Mouse (Mus musculus) urinary bladder, postnatal 10 days (tissue): ENCODE results near the gene Ooep.
"Not testable (repeated sequence)": the region's sequence is repeated elsewhere in the genome, so short reads cannot be mapped to it uniquely, and the experiment has no call there.

Experiments used
- DNase-seq: peaks from one replicate; pipeline ENCODE4 v3.0.0; 2022; ENCODE audit warnings: low spot score

The Ooep gene

DNA sequence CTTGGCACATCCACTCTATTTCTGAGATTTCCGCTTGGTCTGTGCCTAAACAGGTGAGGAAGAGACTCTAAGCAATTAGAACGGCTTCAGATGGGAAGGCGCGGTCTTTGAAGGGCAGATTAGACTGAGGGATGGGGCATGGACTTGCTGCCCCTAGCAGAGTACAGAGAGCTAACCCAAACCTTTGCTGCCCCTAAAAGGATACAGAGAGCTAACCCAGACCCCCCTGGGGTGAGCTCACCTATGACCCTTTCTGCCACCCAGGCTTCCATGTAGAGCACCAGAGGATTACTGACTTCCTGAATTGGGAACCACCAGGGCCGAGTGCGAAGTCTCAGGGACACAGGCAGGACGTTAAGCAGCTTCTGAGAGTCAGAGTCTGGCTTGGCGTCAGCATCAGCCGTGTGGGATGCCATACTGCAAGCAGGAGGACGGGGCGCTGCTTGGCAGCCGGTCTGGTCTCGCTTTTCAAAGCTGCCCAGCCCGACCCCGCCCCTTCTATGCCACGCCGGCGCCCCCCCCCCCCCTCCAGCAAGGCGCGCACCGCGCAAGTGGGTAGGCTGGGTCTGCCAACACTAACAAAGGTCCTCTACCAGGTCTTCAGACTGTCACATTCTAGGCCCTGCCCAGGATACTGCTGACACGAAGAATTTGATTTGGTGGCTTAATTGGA, at the start of gene Ooep:
Gene Ooep, minus strand, starts transcription at position 613 of the 673 bp plus-strand sequence.
- no peak for DNase-seq

DNA sequence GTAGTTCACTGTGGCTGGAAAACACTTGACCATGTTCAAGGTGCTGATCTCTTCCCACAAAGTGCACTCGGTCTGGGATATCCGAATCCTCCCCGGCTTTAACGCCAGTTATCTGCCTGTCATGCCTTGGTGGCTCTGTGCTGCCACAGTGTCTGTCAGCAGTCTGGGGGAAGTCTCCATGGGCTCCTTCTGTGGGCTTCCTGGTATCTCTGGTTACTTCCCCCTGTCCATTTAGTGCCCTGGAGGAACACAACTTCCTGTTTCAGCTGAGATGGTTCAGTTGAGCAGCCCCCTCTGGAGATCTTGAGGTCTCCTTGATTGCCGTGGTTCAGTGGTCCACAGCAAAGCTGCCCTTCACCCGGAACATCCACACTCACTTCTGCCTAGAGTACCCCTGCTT, 49.7 kb upstream of the Ooep start:
- DNase-seq: no peak

DNA sequence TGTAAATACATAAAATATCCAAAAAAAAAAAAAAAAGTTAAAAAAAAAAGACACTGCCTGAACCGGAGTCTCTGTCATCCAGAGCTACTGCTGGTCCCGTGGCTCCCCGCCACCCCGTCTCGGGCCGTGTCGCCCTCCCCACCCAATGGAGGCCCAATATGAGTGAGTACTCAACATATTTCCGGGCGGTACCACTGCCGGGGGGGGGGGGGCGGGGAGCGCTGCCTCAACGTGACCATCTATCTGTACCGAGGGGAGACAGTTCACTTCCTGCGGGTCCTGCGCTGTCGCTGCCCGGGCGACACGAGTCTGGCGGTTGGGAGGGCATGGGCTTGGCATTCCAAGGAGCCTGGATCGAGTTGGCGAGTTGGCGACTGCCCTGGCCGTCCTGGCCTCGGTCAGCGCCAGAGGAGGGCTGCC, 48.8 kb upstream of the Ooep start:
- DNase-seq: no peak

DNA sequence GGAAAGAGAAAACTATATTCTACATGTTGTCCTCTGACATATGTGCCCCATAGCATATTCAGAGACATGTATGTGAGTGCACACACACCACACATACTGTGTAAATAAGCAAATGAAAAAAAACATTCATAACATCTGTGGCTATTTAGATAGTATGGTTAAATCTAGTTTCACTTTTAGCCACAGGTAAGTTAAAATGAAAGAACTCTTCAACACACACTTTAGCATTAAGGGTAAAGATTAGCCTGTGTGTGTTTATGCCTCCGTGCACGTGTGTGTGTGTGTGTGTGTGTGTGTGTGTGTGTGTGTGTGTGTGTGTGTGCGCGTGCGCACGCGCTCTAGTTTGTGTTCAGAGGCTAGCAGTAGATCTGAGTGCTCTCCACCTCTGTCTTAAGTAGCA, 23.1 kb upstream of the Ooep start:
- DNase-seq: no peak

DNA sequence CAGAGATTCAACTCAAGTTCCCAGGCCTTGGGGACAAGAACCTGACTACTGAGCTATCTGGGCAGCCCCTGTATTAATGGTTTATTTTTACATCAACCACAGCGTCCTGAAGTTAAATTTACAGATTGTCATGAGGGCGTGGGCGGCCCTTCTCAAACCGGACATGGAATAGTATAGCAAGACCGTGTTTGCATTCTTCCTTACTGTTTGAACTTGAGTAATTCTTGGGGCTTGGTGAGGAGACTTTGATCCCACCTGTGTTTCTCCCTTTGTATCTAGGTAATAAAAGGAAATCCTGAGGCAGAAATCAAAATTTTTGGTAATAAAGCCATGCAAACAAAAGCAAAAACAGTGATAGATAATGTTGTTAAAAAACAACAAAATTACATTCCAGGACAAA, 22.0 kb upstream of the Ooep start:
- no peak for DNase-seq

DNA sequence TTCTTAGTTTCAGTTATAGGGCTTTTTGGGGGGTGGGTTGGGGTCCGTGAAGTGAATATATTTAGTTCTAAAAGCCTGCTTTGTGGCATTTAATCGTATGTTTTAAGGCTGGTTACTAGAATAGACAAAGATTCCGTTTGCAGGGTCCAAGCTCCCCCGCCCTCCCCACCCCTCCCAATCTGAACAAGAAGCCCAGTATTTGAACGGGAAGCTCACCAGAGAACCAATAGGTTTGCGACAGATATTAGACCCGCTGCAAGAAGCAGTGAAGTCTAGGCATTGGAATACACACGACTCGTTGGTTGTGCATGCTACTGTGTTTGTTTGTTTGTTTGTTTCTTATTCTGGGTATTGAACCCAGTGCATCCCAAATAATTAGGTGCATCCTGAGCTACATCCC, 18.0 kb upstream of the Ooep start:
- DNase-seq: no peak

DNA sequence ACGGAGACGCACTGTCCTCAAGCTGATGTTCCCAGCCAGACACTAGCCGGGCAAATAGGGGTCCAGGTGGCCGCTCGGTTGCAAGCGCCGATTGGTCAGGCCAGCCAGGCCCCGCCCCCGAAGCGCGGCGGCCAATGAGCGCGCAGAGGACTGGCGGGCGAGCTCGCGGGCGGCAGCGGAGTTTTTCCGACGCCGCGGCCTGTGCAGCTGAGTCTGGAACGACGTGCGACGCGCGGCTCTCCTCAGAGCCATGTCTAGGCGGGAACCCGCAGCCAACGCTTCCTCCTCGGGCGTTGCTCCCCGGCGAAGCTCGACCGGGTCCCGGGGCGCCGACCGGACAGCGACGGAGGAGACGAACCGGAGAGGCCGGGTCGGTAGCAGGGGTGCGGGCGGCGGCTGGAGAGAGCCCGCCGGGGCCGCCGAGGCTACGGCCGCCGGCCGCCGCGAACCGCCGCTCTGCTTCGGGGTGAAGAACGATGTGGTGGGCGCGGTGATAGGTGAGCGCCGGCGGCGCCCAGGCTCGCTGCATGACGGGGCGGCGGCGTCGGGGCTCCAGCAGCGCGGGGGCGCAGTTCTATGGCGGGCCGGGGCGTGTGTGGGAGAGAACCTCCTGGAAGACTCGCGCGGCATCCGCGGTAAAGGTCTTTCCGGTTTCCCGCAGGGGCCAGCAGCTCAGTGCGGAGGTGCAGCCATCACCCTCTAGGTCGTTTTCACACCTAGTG, 17.3 kb upstream of the Ooep start, which contains the start of gene Ddx43:
Gene Ddx43, plus strand, starts transcription at position 148 of the 722 bp plus-strand sequence.
- no peak for DNase-seq

DNA sequence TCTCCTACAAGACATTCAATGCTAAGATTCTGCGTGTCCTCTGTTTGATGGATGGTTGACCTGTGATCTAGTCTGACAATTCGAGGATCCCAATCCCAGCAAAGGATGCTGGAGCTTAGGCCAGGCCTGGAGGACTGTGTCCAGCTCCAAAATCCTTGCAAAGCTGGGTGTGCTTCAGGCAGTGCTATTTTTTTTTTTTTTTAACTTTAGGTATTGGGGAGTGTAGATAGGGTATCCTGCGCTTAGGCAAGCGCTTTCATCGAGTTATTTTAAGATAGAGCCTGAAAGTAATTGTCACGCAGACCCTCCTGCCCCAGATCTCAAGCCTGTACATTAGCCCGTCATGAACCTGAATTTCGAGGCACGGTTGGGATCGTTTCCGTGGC, 16.7 kb upstream of the Ooep start:
- no peak for DNase-seq

DNA sequence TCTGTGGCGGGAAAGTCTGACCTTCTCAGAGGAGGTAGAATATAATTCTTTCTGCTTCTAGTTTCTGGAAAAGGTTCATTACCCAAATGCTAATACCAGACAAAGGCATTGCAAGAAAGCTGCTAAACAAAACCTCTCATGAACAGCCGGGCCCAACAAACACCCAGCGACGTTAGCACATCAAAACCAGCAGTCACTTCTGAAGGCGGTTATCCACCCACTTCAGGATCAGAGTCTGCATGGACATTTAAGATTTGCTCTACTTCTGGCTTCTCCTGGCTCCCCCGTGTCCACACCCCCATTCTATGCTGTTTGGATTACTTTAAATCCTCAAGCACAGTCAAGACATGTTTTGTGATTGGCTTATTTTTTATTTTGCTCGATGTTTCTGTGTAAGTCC, 16.1 kb upstream of the Ooep start:
- no peak for DNase-seq

DNA sequence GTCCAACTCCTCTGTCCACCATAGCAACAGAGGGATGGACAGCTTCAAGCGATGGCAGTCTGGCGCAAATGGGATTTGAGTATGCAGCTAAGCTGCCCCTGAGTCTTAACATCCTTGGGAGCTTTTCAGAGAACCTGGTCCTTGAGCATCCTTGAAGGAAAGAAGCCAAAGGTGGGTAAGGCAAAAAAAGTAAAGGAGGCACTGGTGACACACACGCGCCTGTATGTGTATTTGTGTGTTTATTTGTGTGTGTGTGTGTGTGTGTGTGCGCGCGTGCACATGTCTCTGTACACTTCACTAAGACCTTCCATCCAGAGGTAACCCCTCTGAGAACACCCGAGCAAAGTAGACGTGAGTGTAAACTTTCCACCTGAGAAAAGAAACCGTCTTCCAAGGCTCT, 15.2 kb upstream of the Ooep start:
- DNase-seq: no peak

DNA sequence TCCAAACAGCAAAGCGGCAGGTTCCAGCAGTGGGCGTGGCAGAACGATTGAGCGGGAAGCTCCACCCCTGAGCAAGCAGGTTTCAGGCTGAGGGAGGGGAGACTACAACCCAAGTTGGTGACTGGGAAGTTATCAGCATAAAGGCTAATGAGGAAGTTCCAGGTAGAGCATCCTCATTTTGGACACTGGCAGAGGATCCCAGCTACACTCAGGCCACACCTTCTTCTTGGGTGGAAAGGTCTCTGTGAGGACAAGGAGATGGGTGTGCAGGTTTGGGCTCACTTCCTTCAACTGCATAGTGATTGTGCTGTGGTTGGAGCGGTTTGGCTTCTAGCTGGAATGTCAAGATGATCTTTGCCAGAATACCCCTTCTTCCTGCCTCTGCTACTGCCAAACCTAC, 11.5 kb upstream of the Ooep start:
- DNase-seq: no peak

DNA sequence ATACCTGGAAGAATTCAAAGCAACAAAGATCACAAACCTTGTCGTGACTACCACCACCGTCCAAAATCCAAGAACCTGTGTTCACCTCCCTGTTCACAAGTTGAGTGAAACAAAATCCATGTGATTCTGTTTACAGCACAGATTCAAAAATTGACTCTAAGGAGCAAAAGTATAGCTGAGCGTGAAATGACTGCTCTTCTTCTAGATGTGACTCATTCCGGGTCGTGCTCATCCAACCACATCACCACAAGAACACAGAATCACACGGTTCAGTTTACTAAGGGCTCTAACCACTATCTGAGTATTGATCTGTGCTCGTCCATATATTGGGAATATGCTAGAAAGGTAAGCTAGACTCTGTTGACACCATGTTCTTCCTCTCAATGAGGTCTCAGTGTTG, 8.4 kb upstream of the Ooep start:
- DNase-seq: no peak

DNA sequence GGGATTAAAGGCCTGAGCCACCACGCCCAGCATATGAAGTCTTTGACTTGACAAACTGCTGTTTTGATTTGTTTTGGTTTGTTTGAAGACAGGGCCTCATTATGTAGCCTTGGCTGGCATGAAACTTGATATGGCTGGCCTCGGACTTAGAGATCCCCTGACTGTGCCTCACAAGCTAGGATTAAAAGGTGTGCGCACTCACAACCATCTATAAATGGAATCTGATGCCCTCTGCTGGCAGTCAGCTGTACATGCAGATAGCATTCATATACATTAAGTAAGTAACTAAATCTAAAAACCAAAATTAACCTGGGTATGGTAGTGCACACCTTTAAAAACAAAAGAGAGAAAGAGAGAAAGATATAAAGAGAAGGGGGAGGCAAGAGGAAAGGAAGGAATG, 7.4 kb upstream of the Ooep start:
- no peak for DNase-seq

DNA sequence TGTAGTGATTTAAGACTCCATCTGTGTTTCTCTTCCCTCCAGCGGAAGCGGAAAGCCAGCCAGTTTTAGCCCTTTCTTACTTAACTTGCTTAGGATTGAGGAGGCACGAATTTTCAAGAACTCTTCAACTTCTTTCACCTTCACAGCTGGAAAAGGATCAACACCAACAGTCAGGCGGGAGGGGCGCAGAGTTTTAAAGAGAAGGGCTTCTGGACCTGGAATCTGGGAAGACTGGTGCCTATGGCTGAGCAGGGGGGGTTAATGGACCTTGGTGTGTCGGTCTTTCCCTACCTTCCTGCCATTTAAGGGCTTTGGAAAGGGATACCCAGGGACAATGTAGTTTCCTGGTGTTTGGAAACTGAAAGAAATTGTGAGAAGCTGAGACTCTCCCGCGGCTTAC, 979 bp downstream of the Ooep start:
- no peak for DNase-seq

DNA sequence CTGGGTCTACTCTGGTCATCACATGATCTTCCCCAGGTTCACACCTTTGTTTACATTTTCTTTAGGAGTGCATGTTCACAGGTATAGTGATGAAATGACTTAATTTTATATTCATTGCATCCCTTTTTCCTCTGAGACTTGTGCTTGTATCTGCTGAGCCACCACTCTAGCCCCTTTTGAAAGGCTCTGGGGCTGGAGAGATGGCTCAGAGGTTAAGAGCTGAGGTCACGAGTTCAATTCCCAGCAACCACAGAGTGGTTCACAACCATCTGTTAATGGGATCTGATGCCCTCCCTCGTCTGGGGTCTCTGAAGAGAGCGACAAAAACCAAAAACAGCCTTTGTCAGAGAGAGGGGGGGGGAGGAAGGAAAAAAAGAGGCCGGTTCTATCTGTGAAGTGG, 3.0 kb downstream of the Ooep start:
- no peak for DNase-seq

DNA sequence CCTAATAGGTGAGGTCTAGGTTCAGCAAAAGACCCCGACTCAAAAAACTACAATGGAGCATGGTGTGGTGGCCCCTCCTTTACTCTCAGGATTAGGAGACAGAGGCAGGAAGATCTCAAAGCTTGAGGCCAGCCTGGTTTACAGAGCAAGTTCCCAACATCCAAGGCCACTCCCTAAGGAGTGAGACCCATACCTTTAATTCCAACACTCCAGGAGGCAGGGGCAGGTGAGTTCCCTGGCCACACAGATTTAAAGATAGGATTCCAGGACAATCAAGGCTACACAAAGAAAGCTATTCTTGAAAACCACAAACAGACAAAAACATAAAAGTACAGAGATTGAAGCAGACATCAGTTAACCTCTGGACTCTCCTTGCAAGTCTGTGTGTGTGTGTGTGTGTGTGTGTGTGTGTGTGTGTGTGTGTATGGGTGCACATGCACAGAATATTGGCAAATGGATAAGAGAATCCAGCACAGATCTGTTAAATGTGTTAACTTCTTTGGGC, 3.6 kb downstream of the Ooep start:
- no peak for DNase-seq

DNA sequence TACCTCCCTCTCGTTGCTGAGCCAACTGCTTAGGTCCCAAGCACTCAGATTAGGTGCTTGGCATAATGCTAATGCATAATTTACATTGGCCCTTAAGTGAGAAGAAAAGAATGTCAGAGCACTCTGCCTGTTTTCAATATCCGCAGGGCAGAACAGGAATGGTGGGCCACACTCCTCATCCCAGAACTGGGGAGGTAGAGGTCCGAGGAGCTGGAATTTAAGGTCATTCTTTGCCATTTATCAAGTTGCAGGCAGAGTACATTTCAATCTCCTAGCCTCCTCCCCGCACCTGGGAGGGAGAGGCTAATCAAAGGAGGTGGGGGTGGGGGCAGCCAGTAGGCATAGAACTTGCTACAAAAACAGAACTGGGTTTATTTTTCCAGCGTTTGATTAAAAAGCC, 4.1 kb downstream of the Ooep start:
- no peak for DNase-seq

DNA sequence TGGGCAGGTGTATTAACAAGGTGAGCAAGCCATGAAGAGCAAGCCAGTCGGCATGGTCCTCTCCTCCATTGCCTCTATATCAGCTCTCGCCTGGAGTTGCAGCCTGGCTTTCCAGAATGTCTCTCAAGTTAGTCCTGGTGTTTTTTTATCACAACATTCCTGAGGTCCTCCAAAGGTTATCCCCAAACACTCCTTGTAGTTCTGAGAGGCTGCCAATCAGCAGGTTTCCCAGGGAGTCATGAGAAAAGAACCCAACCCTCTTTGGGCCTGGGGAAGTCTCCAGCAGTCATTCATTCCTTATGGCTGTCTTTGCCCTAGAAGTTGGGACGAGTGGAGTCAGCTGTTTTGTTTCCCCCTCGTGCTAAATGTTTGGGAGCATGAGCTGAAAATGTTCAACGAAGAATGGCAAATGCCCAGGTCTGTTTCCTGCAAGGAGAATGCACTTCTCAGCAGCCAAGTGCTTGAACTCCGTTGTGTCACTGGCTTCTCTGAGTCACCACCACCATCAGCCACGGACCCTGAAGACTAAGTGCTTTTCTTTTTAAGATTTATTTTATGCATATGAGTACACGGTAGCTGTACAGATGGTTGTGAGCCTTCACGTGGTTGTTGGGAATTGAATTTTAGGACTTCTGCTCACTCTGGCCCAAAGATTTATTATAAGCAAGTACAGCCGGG, 5.6 kb downstream of the Ooep start:
- no peak for DNase-seq

DNA sequence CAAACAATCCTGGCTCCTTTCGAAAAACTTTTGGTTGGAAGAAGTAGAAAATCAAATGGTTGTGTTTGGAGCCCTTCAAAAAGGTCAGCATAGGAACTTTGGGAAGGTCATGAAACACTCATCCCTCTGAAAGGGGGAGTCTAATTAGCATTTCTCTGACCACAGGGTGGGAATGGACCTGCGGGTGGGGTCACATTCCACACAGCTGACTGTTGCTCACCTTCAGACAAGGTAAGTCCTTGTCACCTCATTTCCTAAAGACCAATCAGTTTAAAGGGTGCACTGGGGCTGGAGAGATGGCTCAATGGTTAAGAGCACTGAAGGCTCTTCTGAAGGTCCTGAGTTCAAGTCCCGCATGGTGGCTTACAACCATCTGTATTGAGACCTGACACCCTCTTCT, 7.1 kb downstream of the Ooep start:
- DNase-seq: no peak

DNA sequence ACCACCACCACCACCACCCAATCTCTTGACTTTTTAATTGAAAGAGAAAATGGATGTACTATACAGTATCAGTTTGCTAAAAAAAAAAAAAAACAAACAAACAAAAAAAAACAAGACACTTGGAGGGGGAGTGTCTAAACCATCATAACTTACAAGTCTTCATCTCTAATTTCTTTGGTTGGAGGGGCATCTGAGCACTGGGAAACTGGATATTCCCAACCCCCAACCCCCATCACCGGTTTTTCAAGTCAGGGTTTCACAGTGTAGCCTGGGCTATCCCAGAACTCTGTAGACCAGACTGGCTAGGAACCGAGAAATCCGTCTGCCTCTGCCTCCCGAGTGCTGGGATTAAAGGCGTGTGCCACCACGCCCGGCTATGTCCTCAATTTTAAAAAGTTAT, 8.7 kb downstream of the Ooep start:
- no peak for DNase-seq

DNA sequence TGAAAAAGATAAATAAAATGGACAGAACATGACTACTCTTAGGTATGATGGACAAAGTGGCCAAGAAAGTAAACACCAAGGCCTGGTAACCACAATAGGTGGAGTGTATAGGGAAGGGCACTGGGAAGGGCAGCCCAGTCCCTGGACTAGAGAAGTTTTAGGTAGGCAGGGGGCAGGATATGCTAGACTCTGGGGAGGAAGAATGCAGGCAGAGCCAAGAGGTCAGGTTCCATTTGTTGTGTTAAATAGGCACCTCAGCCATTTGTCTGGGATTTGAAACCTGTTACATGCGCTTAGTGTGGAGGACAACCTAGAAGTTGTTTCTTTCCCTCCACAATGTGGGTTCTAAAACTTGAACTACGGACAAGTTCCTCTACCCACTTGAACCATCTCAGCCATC, 9.2 kb downstream of the Ooep start:
- no peak for DNase-seq

DNA sequence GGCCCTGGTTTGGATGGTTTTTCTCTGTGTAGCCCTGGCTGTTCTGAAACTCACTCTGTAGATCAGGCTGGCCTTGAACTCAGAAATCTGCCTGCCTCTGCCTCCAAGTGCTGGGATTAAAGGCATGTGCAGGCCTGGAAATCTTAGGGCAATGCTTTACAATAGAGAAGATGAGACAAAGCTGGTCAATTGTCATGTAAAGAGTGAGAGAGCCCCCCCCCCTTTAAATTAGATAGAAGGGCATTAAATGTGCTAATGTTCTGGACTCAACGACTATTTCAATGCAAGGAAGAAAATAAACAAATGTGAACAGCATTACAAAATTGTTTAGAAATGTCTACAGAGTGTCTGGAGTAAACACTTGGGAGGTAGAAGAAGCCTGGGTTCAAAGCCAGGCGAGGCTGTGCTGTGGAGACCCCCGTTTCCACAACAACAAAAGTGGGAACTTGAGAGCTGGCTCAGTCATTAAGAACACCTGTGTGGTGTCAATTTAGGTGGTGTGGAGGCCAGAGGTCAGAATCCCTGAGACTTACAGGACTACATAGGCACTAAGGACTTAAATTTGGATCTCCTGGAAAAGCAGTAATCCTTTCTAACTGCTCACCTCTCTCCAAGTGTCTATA, 9.7 kb downstream of the Ooep start:
- no peak for DNase-seq

DNA sequence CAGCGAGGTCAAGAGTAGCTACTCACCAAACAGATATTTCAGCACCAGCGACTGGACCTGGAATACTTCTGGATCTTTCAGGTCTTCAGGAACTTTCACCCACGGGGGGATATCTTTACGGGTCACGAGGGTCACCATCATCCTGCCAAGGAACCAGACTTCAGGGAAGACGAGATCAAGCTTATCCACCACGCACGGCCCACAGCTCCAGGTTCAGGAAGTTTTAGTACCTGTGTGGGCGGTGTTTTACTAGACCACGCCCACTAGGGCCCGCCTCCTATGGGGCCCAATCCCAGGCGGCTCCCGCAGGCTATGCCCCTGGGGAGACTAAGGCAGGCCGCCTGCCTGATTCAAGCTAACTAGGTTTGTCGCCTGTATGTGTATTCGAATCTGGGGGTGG, 10.6 kb downstream of the Ooep start, which contains the start of gene Dppa5a:
Gene Dppa5a, minus strand, starts transcription at position 219 of the 400 bp plus-strand sequence.
- not testable (repeated sequence) for DNase-seq
